Mouse (Mus musculus): ENCODE measurements around the gene Trim54.

The Trim54 gene

DNA sequence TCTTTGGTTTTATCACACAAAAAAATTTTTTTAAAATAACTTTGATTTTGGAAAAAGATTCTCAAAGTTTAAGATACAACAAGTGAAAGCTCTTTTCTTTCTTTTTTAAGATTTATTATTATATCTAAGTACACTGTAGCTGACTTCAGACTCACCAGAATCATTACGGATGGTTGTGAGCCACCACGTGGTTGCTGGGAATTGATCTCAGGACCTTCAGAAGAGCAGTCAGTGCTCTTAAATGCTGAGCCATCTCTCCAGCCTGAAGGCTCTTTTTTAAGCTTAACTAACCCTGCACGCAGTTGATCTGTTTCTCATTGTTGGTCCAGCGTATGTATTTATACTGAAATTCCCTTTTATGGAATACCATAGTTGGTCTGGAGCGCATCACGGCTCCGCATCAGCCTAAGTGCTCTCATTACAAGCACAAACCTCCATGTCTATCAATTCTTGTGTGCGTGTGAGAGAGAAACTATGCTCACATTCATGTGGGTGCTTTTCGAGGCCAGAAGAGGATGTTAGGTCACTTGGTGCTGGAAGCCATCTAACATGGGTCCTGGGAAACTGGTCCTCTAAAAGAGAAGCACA, 64.8 kb downstream of the Trim54 start:
- DNase-seq (ENCODE audit: low spot score in 2 of 2) = no peak

DNA sequence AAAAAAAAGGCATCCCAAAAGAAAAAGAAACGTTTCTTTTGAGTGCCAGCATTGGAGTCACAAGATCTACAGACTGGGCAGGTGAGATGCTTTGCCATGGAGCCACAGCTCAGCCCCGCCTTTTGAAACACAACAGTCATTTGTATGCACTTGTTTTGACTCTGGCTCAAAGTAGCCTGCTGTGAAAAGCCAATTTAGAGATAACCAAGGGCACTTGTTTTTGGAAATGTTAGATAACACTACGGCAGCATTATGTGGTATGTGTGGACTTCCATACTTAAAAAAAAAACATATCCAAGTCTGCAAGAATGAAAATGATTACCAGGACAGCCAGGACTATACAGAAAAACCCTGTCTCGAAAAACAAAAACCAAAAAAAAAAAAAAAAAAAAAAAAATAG, 67.2 kb downstream of the Trim54 start:
- no peak for DNase-seq (ENCODE audit: low spot score in 2 of 2)

Measured in thymus, postnatal 10 days (tissue).